In genomic region chr3:87770280-87770679, GRCm38 (mm10) we compare ENCODE assay signal across 1 mouse cellular context.
TF ChIP-seq lines count a peak whose summit lies in the region.

No protein-coding gene starts in this region.

TF ChIP-seq in CH12.LX, 34 proteins besides CTCF, POLR2A, EP300 and RAD21 (continued from another document):
- TF ChIP-seq POLR2AphosphoS2 (IDR thresholded peaks at IDR 0.05; ENCODE audit: low read depth, low read length) = no peak
- no peak for TF ChIP-seq ETS1 (conservative IDR thresholded peaks at IDR 0.05; ENCODE audit: low read depth, low read length)
- no peak for TF ChIP-seq TCF12 (IDR thresholded peaks at IDR 0.05; ENCODE audit: low read depth, low read length)
- TF ChIP-seq BHLHE40 (IDR thresholded peaks at IDR 0.05; ENCODE audit: low read depth, low read length) = 0 out of 2 replicates have a peak, but pooled peaks have one; percentile 29
- no peak for TF ChIP-seq ZNF384 (IDR thresholded peaks at IDR 0.05; ENCODE audit: low read depth, low read length)
- 0 out of 2 replicates have a peak, but pooled peaks have one; percentile 48 for TF ChIP-seq SIN3A (IDR thresholded peaks at IDR 0.05; ENCODE audit: low read length)
- TF ChIP-seq PAX5 (IDR thresholded peaks at IDR 0.05; ENCODE audit: low read length) = no peak
- TF ChIP-seq SMC3 (IDR thresholded peaks at IDR 0.05; ENCODE audit: low read depth, low read length) = peak; percentile 89
- no peak for TF ChIP-seq IRF4 (IDR thresholded peaks at IDR 0.05; ENCODE audit: low read depth, low read length)
- TF ChIP-seq CHD1 (IDR thresholded peaks at IDR 0.05; ENCODE audit: low read depth, low read length) = no peak
